Comparison of ENCODE assay signal across 10 mouse cellular contexts in genomic region chr2:173061443-173062351, GRCm38 (mm10). TPM values are rescaled to one million over a fixed set of nuclear protein-coding genes. Genes with fewer than 3 reads are reported as not detected.
A peak's percentile ranks its signal among the peaks of the same experiment; 100 is the strongest.
DNase-seq lines count a peak whose midpoint lies in the region; ATAC-seq lines count a peak whose summit lies in the region.
"Had no signal": no experiment of that assay in that cellular context is flagged by ENCODE, and none has a peak within 500 bp of the region (broad histone marks: within the 10 kb centered on the region; RNA-seq: fewer than 3 reads in every experiment).

No protein-coding gene starts in this region.

- H3K9me3 ChIP-seq in limb, embryonic 13.5 days, result no peaks in the 10 kb centered on the region

- ATAC-seq in limb, embryonic 13.5 days (ENCODE audit: low FRiP score, low read depth), result no peak
- ATAC-seq: forebrain, embryonic 14.5 days had no signal

- H3K27ac ChIP-seq in limb, embryonic 13.5 days, result peak overlapping the region; percentile 69

- no peak overlapping the region for H3K4me2 ChIP-seq in limb, embryonic 13.5 days (replicated peaks)

- no peaks in the 10 kb centered on the region for H3K36me3 ChIP-seq in limb, embryonic 13.5 days

- no peak overlapping the region for H3K9ac ChIP-seq in limb, embryonic 13.5 days

- no peak overlapping the region for H3K4me3 ChIP-seq in limb, embryonic 13.5 days

- 70% methylated on average over 15 of the region's 15 CpGs for WGBS in limb, embryonic 13.5 days

- H3K4me1 ChIP-seq in limb, embryonic 13.5 days, result peaks cover 5% of the 10 kb centered on the region; the same call in 1 of the 2 replicates

- DNase-seq in adrenal gland, postnatal 10 days, result peak; percentile 5
- no peak for DNase-seq in adrenal gland, postnatal 36 days
- DNase-seq in lung, postnatal 36 days, result peak; percentile 37
- no peak for DNase-seq in lung, postnatal 25 days (ENCODE audit: low spot score)
- peak; percentile 65 to 79 for DNase-seq in spleen, postnatal 4 days (ENCODE audit: low spot score in 2 of 2)
- no peak for DNase-seq in urinary bladder, postnatal 4 days (ENCODE audit: low spot score in 2 of 2)
- DNase-seq in adrenal gland, adult 2 months, result no peak

- no peaks in the 10 kb centered on the region for H3K27me3 ChIP-seq in limb, embryonic 13.5 days

RNA-seq across cellular contexts. Expression of gene Rbm38, which starts 41.4 kb away (rescaled TPM):
- total RNA-seq in adrenal gland, postnatal 10 days (2021), result 10 to 100 TPM; 25.3 to 39.6 TPM
- total RNA-seq in adrenal gland, postnatal 36 days (2021), result 10 to 100 TPM; 20.8 to 30.0 TPM
- 28.3 and 29.0 TPM in 2 replicates for polyA plus RNA-seq in limb, embryonic 13.5 days (2015; fragmentation: Nextera tagmentation; extraction: Ambion mirVana)
- 10 to 100 TPM; 18.4 to 27.2 TPM for total RNA-seq in adrenal gland, adult 2 months (2021)
- polyA plus RNA-seq in adrenal gland, adult 2 months (2012; rRNA removed), result 160 and 174 TPM in 2 replicates

RNA-seq across cellular contexts. Expression of gene Ctcfl, which starts 57.6 kb away (rescaled TPM):
- under 1 TPM; 0.24 to 0.33 TPM for total RNA-seq in adrenal gland, postnatal 10 days (2021)
- under 1 TPM; 0.10 TPM for total RNA-seq in adrenal gland, postnatal 36 days (2021)
- 0.13 and 0.15 TPM in 2 replicates for polyA plus RNA-seq in limb, embryonic 13.5 days (2015; fragmentation: Nextera tagmentation; extraction: Ambion mirVana)
- under 1 TPM; 0.10 to 0.12 TPM for total RNA-seq in adrenal gland, adult 2 months (2021)
- not detected in 2 replicates for polyA plus RNA-seq in adrenal gland, adult 2 months (2012; rRNA removed)
- polyA plus RNA-seq: forebrain, embryonic 14.5 days; urinary bladder, adult 2 months had no signal

Comparison
In these comparisons a context has a peak if more than half of its experiments do, and no peak if none do; other contexts are left out.
1. DNase-seq: peak in adrenal gland, postnatal 10 days (single experiment), lung, postnatal 36 days (single experiment) and spleen, postnatal 4 days (2 of 2); none in adrenal gland, postnatal 36 days (0 of 2), lung, postnatal 25 days (single experiment), urinary bladder, postnatal 4 days (0 of 2) and adrenal gland, adult 2 months (single experiment).